Mouse (Mus musculus) midbrain, postnatal 0 days (tissue): ENCODE data around the gene C1qtnf5. TPM values are rescaled to one million over a fixed set of nuclear protein-coding genes. Genes with fewer than 3 reads are reported as not detected.

Source experiments
- ATAC-seq: fragments of 200-750 bp; cut with Nextera tagmentation; 2 replicates; pipeline ENCODE4 v1.8.0; 2017; ENCODE audit warnings: moderate number of reproducible peaks, mild to moderate bottlenecking, moderate TSS enrichment, moderate library complexity; ENCODE audit not compliant: low FRiP score
- DNase-seq: peaks from one replicate; pipeline ENCODE4 v3.0.0-alpha.2; 2015; ENCODE audit warnings: low spot score
- H3K27ac ChIP-seq: fragments of 300-500 bp; sonication (generic); 2 replicates; pipeline ENCODE4 v1.5.1; 2014; ENCODE audit warnings: low read depth, mild to moderate bottlenecking, low read length, mixed read lengths
- H3K27me3 ChIP-seq: fragments of 300-500 bp; sonication (generic); 2 replicates; pipeline ENCODE4 v1.6.1; 2014; ENCODE audit warnings: low read length, control low read depth, mixed read lengths; ENCODE audit not compliant: insufficient read depth
- H3K36me3 ChIP-seq: fragments of 300-500 bp; sonication (generic); 2 replicates; pipeline ENCODE4 v1.6.1; 2014; ENCODE audit warnings: low read length, control low read depth, mixed read lengths; ENCODE audit not compliant: insufficient read depth
- H3K4me1 ChIP-seq: fragments of 300-500 bp; sonication (generic); 2 replicates; pipeline ENCODE4 v1.6.1; 2014; ENCODE audit warnings: mild to moderate bottlenecking, control low read depth, antibody characterized with exemption, low read length, mixed read lengths; ENCODE audit not compliant: insufficient read depth
- H3K4me2 ChIP-seq: fragments of 300-500 bp; sonication (generic); 2 replicates; pipeline ENCODE4 v1.6.1; 2014; ENCODE audit warnings: low read depth, mild to moderate bottlenecking, low read length, mixed read lengths; ENCODE audit not compliant: poor library complexity, severe bottlenecking
- H3K4me3 ChIP-seq: fragments of 300-500 bp; sonication (generic); 2 replicates; pipeline ENCODE4 v1.5.1; 2014; ENCODE audit warnings: low read depth, mild to moderate bottlenecking, low read length, moderate library complexity
- H3K9ac ChIP-seq: fragments of 300-500 bp; sonication (generic); replicated peaks from 2 replicates; pipeline ENCODE4 v1.6.1; 2014; ENCODE audit warnings: mild to moderate bottlenecking, low read length, moderate library complexity, mixed read lengths; ENCODE audit not compliant: poor library complexity, severe bottlenecking
- H3K9me3 ChIP-seq: fragments of 300-500 bp; sonication (generic); 2 replicates; pipeline ENCODE4 v1.6.1; 2016; ENCODE audit warnings: low read length, control low read depth
- CTCF ChIP-seq: IDR thresholded peaks from 2 replicates; pipeline ENCODE4 v1.5.1; 2016; ENCODE audit warnings: antibody characterized with exemption, mild to moderate bottlenecking
- WGBS: fragments of 180-500 bp; shearing (Covaris S2); extraction: QIAGEN DNeasy Blood & Tissue Kit; methylation state at CpG from one replicate; pipeline ENCODE4 v1.1.7; 2014; 5-methylcytosine and 5-hydroxymethylcytosine counted together
- polyA plus RNA-seq: library from polyadenylated mRNA; unstranded; fragments of >200 nt; fragmentation: Nextera tagmentation; extraction: Ambion mirVana; gene quantifications from 2 replicates; pipeline ENCODE4 v1.2.1, GENCODE M21; 2015
- total RNA-seq: library from RNA; depleted of rRNA; stranded (reverse); fragments of >200 nt; gene quantifications from 2 replicates; pipeline ENCODE4 v1.2.3, GENCODE M21; 2014

Gene C1qtnf5
- total and polyA plus RNA-seq, 2 experiments from 2014 or later: 9.9 to 29.0 TPM

DNA sequence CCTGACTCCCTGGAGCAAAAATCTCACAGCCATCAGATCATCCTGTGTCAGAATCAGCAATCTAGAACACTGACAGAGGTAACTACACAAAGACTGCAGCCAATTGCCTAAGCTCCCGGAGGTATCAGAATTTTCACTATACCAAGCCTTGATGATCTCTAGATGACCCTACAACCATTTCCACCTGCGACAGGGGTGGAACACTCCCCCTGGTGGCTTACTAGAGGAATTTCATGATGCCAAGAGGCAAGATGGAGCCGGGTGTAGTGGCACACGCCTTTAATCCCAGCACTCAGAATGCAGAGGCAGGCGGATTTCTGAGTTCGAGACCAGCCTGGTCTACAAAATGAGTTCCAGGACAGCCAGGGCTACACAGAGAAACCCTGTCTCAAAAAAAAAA is 17.3 kb downstream of the C1qtnf5 start:
- no peak overlapping the region for H3K4me2 ChIP-seq
- no peak for ATAC-seq
- no peaks in the 10 kb centered on the region for H3K27me3 ChIP-seq
- TF ChIP-seq CTCF: peak; percentile 60
- WGBS: 72% methylated on average over 6 of the region's 6 CpGs
- H3K9me3 ChIP-seq: no peaks in the 10 kb centered on the region
- DNase-seq: no peak
- H3K27ac ChIP-seq: no peak overlapping the region
- H3K4me3 ChIP-seq: no peak overlapping the region
- no peak overlapping the region for H3K9ac ChIP-seq
- no peaks in the 10 kb centered on the region for H3K4me1 ChIP-seq
- no peaks in the 10 kb centered on the region for H3K36me3 ChIP-seq

DNA sequence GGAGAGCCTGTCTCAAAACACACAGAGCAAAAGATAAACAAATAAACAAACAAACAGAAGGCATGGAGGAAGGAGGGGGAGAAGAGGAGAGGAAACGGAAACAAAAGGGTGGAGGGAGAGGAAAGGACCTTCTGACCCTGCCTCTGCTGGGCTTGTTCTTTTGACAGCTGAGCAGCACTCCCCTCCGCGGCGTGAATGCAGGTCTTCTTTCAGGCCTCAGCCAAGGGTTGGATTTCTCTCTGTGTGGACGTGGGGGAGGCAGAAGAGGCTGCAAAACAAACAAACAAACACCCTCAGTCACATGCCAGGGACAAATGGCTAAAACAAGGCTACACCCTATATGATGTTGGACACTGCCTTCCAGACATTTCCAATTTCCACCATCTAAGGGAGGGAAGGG is 18.0 kb downstream of the C1qtnf5 start:
- H3K9me3 ChIP-seq: no peaks in the 10 kb centered on the region
- H3K27ac ChIP-seq: no peak overlapping the region
- H3K4me1 ChIP-seq: 0 out of 2 replicates have a peak, but pooled peaks cover 3% of the 10 kb centered on the region
- no peak for DNase-seq
- no peak overlapping the region for H3K9ac ChIP-seq
- no peaks in the 10 kb centered on the region for H3K36me3 ChIP-seq
- no peak for ATAC-seq
- H3K4me2 ChIP-seq: no peak overlapping the region
- WGBS: 57% methylated on average over 5 of the region's 5 CpGs
- H3K27me3 ChIP-seq: no peaks in the 10 kb centered on the region
- no peak overlapping the region for H3K4me3 ChIP-seq
- TF ChIP-seq CTCF: no peak

DNA sequence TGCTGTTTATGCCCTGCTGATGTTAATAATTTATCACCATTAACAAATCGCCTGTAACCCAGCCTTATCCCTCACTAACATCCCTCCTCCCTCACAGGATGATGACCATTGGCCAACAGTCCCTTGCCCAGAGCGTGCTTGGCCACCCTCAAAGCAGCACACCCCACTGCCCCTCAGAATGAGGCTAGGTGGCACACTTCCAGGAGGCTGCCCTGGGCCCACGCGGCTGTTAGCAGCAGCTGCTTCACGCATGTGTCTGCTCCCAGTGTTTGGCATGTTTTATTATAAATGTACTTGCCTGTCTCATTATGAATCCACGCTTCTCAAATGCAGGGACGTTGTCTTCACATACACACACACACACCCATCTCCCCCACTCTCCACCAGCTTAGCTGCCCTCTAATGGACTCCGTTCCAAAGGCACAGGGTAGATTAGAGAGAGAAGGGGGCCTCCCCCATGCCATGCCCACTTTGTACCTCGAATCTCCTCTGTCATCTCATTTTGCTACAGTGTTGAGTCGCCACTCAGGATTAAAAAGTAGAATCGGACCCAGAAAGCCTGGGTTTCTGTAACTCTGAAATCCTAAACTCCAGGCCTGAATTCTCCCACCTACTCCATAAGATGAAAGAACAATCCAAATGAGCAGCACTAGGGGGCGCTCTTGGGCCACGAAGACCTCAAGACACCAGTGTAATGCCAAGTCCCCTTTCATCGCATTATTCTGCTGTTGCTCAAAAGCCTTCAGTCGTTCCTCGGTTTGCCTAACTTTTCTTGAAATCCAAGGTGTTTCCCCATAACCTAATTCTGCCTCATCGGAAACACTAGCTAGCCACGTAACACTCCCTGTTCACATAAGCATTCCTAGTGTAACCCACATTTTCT is 18.7 kb downstream of the C1qtnf5 start:
- ATAC-seq (peak; percentile 73; the same call in 1 of the 2 replicates), DNase-seq (peak; percentile 94)
- Histone ChIP-seq H3K4me1 (peaks cover 9% of the 10 kb centered on the region; the same call in 1 of the 2 replicates), H3K9me3 (no peaks in the 10 kb centered on the region), H3K4me2 (peak overlapping the region; percentile 34; the same call in 1 of the 2 replicates), H3K4me3 (no peak overlapping the region), H3K27ac (no peak overlapping the region), H3K9ac (no peak overlapping the region), H3K36me3 (no peaks in the 10 kb centered on the region), H3K27me3 (no peaks in the 10 kb centered on the region; the same call in 1 of the 2 replicates)
- peak; percentile 93 for TF ChIP-seq CTCF
- 30% methylated on average over 18 of the region's 18 CpGs for WGBS

DNA sequence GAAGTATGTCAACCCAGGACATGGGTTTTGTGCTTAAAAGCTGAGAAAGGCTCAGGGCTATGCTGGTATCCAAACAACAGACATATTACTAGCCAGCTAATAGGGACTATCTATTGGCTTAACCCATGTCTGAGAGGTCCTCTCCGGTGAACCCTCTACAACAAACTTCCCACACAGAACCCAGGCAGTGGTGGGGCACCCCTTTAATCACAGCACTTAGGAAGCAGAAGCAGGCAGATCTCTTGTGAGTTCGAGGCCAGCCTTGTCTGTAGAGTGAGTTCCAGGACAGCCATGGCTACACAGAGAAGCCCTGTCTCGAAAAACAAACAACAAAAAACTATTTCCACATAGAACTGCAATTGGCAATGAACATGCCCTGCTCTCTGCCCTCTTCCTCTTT is 19.7 kb downstream of the C1qtnf5 start:
- Histone ChIP-seq H3K4me1 (peaks cover 9% of the 10 kb centered on the region; the same call in 1 of the 2 replicates), H3K4me2 (no peak overlapping the region), H3K9ac (no peak overlapping the region), H3K27me3 (no peaks in the 10 kb centered on the region; the same call in 1 of the 2 replicates), H3K27ac (no peak overlapping the region), H3K4me3 (no peak overlapping the region), H3K9me3 (no peaks in the 10 kb centered on the region), H3K36me3 (no peaks in the 10 kb centered on the region)
- TF ChIP-seq CTCF: no peak
- DNase-seq: no peak
- ATAC-seq: no peak
- WGBS: 94% methylated on average over 3 of the region's 3 CpGs

DNA sequence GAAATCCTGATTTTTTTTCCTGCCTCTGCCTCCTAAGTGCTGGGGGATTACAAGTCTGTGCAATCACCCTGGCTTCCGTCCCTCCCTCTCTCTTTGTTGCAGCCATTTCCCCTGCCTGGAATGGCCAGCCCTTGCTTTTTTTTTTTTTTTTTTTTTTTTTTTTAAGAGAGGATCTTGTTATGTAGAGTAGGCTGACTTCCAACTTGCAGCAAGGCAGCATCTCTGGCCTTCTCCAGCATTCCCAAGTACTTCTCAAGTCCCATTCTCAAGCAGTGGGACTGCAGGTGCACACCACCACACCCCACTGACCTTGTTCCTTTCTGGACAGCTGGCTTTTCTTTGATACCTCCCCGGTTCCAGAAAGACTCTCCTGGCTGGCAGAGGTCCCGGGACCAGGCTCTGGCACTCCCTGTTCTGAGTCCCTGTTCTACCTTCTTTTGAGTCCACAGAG is 20.3 kb downstream of the C1qtnf5 start:
- no peak for TF ChIP-seq CTCF
- H3K36me3 ChIP-seq: no peaks in the 10 kb centered on the region
- no peak overlapping the region for H3K27ac ChIP-seq
- H3K4me3 ChIP-seq: no peak overlapping the region
- 48% methylated on average over 3 of the region's 3 CpGs for WGBS
- no peaks in the 10 kb centered on the region; the same call in none of the 2 replicates for H3K27me3 ChIP-seq
- no peak overlapping the region for H3K4me2 ChIP-seq
- no peak overlapping the region for H3K9ac ChIP-seq
- H3K9me3 ChIP-seq: no peaks in the 10 kb centered on the region
- ATAC-seq (no peak), DNase-seq (no peak)
- H3K4me1 ChIP-seq: peaks cover 9% of the 10 kb centered on the region; the same call in 1 of the 2 replicates

DNA sequence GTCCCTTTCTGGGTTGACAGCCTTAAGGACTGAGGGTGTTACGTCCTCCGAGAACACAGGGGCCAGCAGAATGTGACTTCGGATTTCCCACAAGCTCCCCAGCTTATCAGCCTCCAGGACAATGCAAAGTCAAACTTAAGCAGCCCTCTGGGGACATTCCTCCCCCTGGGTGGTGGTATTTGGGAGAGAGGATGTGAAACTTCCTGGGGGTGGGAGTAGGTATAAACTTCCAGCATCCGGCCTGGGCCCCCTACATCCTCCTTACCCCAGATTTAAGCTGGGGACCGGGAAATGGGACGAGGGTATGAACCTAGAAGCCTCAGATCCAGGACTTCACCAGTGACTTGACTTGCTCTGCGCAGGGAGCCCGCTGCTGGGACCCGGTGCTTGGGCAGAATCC is 22.6 kb downstream of the C1qtnf5 start:
- peaks cover 9% of the 10 kb centered on the region; the same call in 1 of the 2 replicates for H3K4me1 ChIP-seq
- WGBS: 8% methylated on average over 9 of the region's 9 CpGs
- peak overlapping the region; percentile 27 for H3K4me3 ChIP-seq
- H3K27ac ChIP-seq: no peak overlapping the region
- peaks cover 15% of the 10 kb centered on the region for H3K27me3 ChIP-seq
- DNase-seq (no peak), ATAC-seq (no peak)
- no peaks in the 10 kb centered on the region for H3K9me3 ChIP-seq
- no peaks in the 10 kb centered on the region for H3K36me3 ChIP-seq
- H3K9ac ChIP-seq: peak overlapping the region; percentile 30; the same call in 1 of the 2 replicates
- peak overlapping the region; percentile 50 for H3K4me2 ChIP-seq
- no peak for TF ChIP-seq CTCF
